Mouse (Mus musculus) thymus, postnatal 14 days (tissue): Measurements from ENCODE around the gene Pacsin2.
"Not testable (repeated sequence)": the region's sequence is repeated elsewhere in the genome, so short reads cannot be mapped to it uniquely, and the experiment has no call there.

Experiments
- DNase-seq: peaks from one replicate; pipeline ENCODE4 v3.0.0; 2021

Pacsin2 gene

DNA sequence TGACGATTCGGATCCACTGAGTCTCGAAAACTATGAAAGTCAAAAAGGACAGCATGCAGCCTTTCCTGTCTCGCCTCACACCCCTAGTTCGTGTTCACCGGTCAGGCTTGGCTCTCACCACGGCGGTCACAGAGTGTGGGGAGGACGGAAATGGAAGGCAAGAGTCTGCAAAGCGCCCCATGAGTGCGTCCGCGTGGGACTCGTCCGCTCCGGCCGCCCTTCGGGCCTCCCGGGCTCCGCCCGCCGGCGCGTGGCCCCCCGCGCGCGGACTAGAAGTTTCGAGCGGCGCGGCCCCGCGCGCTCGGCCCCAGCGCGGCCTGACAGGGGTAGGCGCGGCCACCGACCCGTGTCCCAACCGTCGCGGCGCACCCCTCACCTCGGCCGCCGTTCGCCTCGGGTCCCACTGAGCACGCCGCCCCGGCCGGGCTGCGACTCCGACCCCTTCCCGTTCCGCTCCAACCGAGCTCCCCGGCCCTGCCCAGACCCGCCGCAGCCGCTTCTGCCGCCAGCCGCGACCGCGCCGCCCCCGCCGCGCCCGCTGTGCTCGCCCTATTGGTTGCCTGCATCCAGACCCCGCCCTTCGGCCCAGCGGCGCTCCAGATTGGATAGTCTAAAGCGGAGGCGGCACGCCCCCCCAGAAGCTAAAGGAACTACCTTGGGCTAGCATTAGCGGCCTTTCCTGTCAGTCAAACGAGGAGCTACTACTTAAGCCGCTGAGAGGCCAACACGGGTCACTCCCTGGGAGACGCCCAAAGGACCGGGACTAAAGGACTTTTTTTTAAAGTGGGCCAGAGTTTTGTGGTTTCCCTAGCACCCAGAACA lies at the start of gene Pacsin2:
Gene Pacsin2, minus strand, starts transcription at position 524 of the 822 bp plus-strand sequence.
- DNase-seq = peak; percentile 96

- DNase-seq = no peak
These were observed 48.3 kb upstream of the Pacsin2 start for GRCm38 (mm10) chr15:83512489-83513281.

- peak; percentile 97 for DNase-seq
These were observed 46.5 kb upstream of the Pacsin2 start, which contains the start of gene Ttll1 for GRCm38 (mm10) chr15:83510805-83511405. TSS of gene Ttll1 (minus strand) at chr15:83510893.

GRCm38 (mm10) chr15:83509950-83510804 lies 45.8 kb upstream of the Pacsin2 start:
- DNase-seq = no peak

DNA sequence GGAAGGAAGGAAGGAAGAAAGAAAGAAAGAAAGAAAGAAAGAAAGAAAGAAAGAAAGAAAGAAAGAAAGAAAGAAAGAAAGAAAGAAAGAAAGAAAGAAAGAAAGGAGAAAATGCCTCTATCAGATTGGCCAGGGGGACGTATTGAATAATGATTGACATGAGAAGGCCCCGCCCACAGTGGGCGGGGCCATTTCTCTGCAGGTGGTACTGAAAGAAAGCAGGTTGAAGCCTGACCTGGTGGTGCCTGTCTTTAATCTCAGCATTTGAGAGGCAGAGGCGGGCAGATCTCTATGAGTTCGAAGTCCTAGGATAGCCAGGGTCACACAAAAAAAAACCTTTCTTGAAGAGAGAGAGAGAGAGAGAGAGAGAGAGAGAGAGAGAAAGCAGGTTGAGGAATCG lies 37.1 kb upstream of the Pacsin2 start:
- DNase-seq = not testable (repeated sequence)

- peak; percentile 68 for DNase-seq
These were observed 35.9 kb upstream of the Pacsin2 start for GRCm38 (mm10) chr15:83500352-83500751.

DNA sequence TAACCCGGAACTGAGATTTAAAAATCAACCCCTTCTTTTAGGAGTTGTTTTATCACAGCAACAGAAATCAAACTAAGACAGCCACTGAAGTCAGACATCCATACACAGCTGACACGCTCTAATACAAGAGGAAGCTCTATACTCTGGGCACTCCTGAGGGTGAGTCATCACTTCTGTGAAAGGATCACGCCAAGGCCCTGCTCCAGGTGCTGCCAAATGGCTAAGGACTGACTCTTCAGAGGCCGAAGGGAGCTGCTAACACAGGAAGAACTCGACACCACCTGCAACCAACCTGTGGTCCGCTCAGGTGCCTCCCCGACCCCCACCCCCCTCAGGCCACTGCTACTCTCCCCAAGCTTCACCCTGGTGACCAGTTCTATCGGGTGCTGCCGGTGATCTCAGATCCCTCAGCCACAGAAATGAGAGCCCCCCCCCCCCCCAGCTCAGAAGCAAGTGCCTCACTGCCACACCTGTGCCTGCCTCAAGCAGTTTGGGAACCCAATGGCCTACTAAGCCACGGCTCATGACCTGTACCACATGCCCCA lies 34.9 kb upstream of the Pacsin2 start:
- no peak for DNase-seq

- DNase-seq = peak; percentile 31
These were observed 32.9 kb upstream of the Pacsin2 start for GRCm38 (mm10) chr15:83497299-83497698.

DNA sequence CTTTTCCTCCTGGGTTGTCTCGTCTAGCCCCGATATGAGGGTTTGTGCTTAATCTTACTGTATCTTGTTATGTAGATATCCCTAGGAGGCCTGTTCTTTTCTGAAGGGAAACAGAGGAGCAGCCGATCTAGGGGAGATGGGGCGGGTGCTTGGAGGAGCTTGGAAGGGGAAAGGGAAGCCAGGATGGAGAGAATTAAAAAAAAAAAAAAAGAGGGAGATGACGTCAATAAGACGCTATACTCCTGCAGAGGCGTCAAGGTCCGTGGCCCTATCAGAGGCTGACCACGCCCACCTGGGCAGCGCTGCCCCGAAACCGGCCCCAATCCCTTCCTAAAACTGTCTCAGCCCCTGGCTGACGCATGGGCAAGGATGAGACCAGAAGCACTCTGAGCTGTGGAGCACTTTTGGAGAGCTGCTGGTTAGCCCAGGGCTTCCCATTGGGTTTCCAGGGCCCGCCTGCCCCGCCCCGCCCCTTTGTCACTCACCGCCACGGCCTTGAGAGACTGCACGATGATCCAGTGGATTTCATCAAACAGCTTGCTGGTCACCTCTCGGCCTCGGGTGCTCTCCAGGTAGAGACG lies 31.5 kb upstream of the Pacsin2 start:
- DNase-seq = no peak

DNA sequence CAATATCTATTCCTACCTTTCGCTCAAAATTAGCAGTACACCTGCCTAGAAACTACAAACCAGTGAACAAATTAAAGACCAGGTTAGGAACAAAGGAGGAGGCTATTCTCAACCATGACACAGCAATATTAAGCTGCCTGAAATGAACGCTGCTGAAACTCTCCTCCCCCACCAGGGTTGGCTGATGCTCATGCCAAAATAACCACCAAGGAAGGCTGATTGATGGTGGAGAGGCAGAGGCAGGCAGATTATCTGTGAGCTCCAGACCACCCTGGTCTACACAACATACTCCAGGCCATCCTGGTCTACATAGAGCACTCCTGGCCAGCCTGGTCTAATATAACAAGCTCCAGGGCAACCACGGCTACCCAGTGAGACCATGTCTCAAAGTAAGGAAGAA lies 30.8 kb upstream of the Pacsin2 start:
- DNase-seq = no peak

DNA sequence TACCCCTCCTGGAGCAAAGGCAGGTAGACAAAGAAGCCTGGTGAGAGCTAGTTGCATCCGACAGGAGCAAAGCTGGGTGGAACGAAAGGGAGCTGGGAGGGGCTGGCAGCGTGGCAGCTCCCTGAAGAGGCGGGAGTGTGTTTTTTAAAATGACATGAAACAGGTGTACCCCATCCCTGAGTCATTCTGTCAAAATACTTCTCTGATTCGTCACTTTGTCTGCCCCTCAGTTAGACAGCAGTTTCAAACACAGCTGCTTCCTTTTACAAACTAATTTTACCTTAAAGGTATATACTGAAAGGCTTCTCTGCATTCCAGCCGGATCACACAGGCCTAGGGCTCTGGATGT lies 30.1 kb upstream of the Pacsin2 start:
- DNase-seq = no peak

- no peak for DNase-seq
These were observed 29.6 kb upstream of the Pacsin2 start for GRCm38 (mm10) chr15:83493856-83494571.

DNA sequence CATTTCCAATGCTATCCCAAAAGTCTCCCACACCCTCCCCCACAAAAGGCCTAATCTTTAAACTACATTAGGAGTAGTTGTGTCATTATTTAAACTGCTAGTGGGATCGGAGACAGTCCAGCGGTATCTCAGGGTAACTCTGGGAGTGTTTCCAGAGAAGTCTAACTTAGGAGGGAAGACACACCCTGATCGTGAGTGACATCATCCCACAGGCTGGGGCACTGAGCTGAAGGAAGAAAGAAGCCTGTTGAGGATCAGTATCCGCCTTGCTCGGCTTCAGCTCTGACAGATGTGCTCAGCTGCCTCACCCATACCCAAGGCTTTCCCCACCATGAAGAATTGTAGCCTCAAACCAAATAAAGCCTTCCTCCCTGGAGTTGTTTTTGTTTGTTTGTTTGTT lies 27.5 kb upstream of the Pacsin2 start:
- no peak for DNase-seq

DNA sequence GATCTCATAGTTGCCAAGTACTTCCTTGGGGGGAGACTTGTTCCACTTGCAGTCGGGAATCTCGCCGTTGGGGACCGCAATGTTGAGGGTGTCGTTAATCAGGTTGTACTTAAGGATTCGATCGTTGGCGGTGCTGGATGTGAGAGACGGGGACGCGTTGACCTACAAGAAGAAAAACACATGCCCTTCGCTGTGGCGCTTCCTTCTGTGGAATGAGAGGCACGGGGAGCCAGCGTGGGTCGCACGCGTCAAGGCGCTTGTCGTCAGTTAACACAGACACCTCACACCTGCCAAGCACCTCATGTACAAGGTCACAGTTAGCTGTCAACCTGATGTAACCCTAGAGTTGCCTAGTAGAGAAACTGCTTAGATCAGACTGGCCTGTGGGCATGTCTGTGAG lies 25.1 kb upstream of the Pacsin2 start:
- DNase-seq = no peak

DNA sequence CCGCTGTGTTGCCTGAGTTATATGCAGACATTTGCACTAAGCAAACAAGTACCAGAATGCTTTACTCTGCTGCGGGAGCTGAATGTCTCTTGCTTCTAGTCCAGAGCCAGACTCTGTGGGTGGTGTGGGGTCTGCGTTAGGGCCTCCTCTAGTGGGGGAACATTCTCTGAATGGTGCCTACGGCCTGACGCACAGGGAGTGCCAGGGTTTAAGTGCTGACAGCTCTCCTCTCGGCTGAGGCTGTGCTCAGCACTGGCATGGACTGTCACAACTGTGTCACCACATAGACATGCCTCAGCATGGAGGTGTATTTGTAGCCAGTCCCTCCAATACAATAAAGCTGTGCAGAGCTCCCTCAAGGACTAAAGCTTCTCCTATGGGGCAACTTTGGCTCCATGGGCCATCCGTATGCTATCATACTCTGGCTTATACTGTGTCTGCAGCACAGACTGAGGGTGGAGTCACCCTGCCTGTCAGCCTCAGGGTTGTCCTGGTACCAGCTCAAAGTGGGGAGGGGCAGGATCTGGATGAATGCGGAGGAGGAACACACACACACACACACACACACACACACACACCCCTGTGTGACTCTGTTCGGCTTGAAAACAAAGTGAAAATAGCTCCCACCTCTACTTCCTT lies 23.2 kb upstream of the Pacsin2 start:
- DNase-seq = no peak

DNA sequence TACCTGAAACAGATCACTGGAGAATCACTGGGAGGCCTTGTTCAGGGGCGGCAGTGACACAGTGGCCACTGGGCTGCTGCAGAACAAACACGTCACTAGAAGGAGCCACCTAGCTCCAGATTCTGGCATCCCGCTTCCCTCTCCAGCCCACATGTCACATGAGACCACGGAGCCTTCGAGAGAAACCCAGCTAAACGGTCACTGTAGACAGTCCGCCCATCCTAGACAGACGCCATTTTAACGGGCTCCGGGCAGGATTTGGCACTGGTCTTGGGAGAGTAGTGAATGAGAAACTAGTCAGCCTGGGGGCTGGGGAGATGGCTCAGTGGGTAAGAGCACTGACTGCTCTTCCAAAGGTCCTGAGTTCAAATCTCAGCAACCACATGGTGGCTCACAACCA lies 19.9 kb upstream of the Pacsin2 start:
- DNase-seq = no peak

- peak; percentile 43 for DNase-seq
These were observed 19.1 kb upstream of the Pacsin2 start for GRCm38 (mm10) chr15:83483482-83483881.

GRCm38 (mm10) chr15:83482645-83483224 lies 18.3 kb upstream of the Pacsin2 start:
- no peak for DNase-seq

DNA sequence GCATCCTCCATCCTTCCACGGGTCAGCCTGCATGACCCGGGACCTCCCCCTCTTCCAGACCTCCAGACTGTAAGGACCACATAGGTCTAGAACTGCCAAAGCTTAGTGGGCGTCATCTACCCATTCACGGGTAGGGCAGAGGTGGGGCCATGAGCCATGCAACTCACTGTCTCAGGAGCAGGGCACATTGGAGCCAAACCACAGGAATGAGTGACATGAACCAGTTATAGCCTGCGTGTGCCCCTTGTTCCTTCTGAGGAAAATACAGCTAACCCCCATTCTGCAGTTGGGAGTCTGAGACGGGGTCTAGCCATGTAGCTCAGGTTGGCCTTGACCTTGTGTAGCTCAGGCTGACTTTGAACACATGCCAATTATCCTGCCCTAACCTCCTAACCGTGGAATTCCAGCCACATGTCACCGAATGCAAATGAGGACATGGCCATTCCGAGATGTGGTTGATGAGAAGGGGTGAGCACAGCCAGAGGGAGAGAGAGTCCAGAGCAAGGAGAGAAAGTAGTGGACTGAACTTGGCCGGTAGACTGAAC lies 16.9 kb upstream of the Pacsin2 start:
- no peak for DNase-seq

GRCm38 (mm10) chr15:83479818-83480217 lies 15.4 kb upstream of the Pacsin2 start:
- no peak for DNase-seq
